Mouse (Mus musculus): Measurements from ENCODE around the gene Palld.

DNA sequence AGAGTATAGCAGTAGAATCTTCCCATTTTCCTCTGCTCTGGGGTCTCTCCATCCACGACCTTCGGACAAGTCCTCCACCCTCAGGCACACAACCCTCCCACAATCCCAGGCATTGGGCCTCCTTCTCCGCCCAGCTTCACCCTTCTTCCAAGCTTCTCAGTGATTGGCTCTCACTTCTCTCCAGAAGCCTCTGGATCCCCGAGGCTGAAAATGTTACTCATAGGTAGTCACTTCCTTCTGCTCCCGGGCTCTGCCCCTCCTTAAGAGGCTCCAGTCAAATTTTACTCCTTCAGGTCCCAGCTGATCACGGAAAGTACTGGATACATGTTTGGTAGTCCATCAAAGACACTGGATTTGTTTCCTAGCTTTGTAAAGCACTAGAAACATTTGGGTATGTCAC is 323.7 kb downstream of the Palld start:
- TF ChIP-seq POLR2A (IDR thresholded peaks at IDR 0.05; ENCODE audit: low read depth, low read length) (no peak), CTCF (conservative IDR thresholded peaks at IDR 0.05; ENCODE audit: insufficient read depth, insufficient read length, low read depth, low read length) (no peak)

All from kidney, adult 2 months (tissue).